Mouse (Mus musculus) lung, postnatal 36 days (tissue): ENCODE data around the gene Zfp90.
A peak's percentile ranks its signal among the peaks of the same experiment; 100 is the strongest.
"Not testable (repeated sequence)": the region's sequence is repeated elsewhere in the genome, so short reads cannot be mapped to it uniquely, and the experiment has no call there.

ENCODE experiments used
- DNase-seq: peaks from one replicate; pipeline ENCODE4 v3.0.0; 2022; ENCODE audit warnings: mixed read lengths

Zfp90 gene

GRCm38 (mm10) chr8:106415182-106415971 is at the start of gene Zfp90:
Gene Zfp90 (plus strand): TSS chr8:106415327.
- DNase-seq: peak; percentile 96

DNA sequence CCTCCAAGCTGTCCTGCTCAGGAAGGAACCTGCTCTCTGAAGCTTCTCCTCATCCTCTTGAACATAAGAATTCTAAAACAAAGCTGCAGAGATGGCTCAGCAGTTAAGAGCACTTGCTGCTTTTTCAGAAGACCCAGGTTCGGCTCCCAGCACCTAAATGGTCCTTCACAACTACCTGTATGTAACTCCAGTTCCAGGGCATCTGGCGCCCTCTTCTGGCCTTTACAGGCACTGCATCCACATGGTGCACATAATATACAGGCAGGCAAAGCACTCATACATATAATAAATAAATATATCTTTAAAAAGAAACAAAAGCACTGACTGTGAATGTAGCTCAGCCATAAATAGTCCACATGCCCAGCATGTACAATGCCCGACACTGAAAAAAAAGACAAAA is 46.6 kb upstream of the Zfp90 start:
- no peak for DNase-seq

GRCm38 (mm10) chr8:106369069-106369468 is 46.1 kb upstream of the Zfp90 start:
- no peak for DNase-seq

DNA sequence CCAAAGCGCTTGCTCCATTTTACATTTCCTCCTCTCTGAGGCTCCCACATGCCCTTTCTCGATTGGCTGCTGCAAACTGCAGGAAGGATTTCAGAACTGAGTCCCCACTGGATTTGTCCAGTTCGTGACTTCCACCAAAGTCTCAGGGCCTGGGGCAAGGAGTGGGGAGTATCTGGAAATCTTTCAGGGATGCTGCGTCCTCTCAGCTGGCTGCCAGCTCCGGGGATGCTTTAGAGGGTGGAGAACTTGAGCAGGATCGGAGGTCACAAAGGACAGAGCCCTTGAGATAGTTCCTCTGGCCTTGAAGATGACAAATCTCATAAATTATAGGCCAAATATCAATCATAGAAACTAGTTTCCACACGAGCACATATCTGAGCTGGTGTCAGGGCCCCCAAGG is 39.2 kb upstream of the Zfp90 start:
- no peak for DNase-seq

DNA sequence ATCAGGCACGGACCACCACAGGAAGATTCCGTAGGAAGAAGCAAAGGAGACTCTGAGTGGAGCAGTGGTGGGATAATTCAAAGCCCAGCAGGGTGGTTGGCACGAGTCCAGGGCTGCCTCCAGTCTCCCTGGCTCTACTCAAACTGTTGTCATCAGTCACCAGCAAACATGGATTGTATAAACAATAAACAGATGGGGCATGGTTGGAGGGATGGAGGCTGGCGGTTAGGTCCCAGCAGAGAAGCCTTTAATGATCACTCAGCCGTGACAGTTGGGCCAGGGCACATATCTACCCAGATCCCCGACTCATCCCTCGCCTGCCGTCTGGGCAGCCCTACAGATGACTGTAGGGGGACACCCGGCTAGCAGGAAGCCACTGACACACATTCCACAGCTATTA is 38.3 kb upstream of the Zfp90 start:
- no peak for DNase-seq

- DNase-seq: peak; percentile 17
These were observed 36.6 kb upstream of the Zfp90 start for GRCm38 (mm10) chr8:106378501-106379048.

DNA sequence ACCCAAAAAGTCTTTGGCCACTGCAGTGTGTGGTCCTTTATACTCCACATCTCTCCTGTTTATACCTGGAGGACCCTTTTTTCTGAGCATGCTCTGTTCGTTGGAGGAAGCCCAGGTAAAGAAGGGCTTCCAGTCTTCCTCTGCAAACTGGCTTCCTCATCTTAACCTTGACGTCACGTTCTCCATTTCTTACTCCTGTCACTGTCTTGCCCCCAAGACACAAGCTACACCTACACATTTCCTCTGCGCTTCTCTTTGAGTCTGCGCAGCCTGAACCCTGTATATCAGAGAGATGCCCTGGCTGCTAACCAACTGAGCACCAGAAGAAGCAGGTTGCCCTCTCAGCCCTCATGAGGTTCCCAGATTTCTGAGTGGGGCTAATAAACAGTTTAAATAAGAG is 35.8 kb upstream of the Zfp90 start:
- DNase-seq: no peak

DNA sequence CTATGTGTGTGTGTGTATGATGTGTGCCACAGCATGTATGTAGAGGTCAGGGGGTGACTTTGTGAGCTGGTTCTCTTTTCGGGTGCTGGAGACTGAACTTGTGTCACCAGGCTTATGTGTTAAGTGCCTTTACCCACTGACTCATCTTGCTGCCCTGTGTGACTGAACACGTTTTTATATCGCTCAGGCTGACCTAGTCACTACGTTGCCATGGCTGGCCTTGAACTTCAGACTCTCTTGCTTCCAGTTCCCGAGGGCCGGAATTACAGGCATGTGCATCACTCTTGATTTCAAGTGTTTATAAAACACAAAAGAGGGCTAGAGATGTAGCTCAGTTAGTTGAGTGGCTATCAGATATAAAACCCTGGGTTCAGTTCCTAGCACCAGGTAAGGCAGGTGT is 34.1 kb upstream of the Zfp90 start:
- DNase-seq: no peak

- DNase-seq: no peak
These were observed 27.2 kb upstream of the Zfp90 start for GRCm38 (mm10) chr8:106387801-106388415.

- DNase-seq: peak; percentile 51
These were observed 20.6 kb upstream of the Zfp90 start for GRCm38 (mm10) chr8:106394493-106394892.

DNA sequence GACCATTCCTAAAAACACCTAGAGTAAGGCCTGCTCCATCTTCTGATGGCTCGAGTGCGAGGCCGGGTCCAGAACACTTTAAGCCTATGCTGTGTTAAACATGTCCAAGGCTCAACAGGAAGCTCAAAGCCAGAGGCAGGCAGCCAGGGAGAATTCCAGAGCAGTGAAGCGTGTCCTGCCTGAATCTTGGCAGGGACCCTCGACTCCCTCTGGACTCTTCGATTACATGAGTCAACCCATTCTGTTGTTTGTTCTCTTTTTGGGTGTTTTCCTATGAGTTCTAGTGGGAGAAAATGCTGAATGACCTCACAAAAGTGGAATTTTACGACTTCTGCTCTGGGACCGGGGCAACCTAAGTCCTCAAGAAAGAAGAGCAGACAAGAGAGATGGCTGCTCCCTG is 15.4 kb upstream of the Zfp90 start:
- DNase-seq: peak; percentile 75

GRCm38 (mm10) chr8:106400181-106400580 is 14.9 kb upstream of the Zfp90 start:
- no peak for DNase-seq

DNA sequence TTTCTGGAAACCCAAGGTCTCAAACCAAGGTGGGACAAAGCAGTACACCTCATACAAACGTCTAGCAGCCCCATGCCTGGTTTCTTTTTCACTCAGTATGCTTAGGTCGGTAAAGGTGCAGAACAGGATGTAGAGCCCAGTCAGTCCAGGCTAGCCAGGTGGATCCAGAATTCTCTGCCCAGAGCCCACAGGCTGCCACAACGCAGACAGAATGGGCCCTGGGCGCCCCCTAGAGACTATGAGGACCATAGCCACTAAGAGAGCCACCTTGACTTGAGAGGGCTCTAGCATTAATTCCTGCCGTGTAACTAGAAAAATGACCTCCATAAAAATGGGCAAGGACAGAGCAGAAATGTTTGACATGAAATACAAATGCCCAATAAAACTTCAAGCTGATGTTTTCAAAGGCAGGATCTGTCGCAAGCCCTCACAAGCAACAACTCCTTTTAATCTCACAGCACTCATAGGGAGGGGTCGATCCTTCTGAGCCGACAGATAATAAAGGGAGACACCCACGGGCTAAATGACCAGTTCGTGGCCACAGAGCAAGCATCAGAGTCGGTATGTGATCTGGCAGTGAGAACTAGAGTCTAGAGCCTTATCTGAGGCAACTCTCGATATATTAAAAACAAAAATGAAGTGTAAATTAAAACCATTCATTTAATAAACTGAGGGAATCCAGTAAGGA is 11.7 kb upstream of the Zfp90 start:
- DNase-seq: peak; percentile 79

- DNase-seq: no peak
These were observed 10.3 kb upstream of the Zfp90 start for GRCm38 (mm10) chr8:106404825-106405224.

DNA sequence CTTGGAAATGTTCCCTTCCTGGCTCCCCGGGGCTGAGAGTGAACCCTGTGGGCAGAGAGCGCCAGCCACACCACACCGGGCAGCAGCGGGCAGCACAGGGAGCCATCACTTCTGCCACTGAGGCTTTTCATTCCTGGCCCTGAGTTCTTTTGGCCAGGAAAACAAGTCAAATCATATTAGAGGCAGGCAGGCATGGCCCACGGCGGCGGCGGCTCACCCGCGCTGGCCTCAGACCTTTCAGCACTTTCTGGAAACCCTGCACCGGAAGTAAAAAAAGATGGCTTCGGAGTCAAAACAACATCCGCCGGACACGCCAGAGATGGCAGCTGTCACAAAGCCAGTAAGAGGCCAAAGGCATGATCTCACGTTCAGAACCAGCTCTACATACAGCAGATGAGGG is 9.3 kb upstream of the Zfp90 start:
- no peak for DNase-seq

DNA sequence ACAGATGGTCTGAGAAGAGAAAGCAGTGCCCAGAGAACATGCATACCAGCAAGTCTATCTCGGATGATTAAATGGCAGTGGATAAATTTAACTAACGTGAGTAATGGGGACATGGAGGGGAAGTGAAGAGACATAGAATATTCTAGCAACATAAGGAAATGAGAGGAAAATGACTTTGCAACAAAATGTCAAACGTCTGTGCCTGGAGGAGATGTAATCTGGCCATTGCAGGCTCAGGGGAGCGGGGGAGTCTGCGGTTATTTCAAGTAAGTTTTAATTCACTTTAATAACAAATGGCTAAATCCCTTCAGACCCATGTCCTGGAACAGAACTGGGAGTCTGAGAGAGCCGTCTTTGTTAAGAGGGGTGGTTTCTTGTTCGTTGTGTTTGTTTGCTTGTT is 5.1 kb upstream of the Zfp90 start:
- no peak for DNase-seq

- no peak for DNase-seq
These were observed 4.6 kb upstream of the Zfp90 start for GRCm38 (mm10) chr8:106410564-106410963.

DNA sequence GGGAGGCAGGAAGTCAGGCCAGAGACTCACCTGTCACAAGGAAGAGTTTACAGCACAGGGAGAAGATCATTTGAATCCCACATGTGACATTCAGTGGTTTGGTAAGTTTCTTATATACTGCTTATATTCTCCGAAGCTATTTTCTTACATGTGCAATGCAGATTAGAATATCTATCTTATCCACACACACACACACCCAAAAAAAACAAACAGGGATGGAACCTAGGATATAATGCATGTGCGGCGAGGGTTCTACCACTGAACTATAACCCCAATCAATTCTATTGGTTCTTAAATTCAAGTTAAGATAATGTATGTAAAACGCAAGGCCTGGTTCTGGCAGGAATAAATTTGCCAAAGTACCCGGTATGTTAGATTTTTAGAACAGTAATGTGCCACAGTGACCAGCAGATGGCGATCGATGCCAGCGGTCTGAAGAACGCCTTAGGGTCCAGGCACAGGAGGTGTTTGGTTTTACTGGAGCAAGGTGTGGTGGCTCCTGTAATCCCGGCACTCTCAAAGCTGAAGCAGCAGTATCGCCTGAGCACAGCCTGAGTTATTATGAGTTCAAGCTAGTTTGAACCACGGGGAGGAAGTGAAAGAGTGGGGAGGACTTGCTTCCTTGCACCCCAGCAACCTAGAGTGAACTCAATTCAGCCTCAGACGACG is 3.2 kb upstream of the Zfp90 start:
- peak; percentile 72 for DNase-seq

GRCm38 (mm10) chr8:106417692-106418091 is 2.6 kb downstream of the Zfp90 start:
- no peak for DNase-seq

GRCm38 (mm10) chr8:106431088-106431487 is 16.0 kb downstream of the Zfp90 start:
- no peak for DNase-seq

DNA sequence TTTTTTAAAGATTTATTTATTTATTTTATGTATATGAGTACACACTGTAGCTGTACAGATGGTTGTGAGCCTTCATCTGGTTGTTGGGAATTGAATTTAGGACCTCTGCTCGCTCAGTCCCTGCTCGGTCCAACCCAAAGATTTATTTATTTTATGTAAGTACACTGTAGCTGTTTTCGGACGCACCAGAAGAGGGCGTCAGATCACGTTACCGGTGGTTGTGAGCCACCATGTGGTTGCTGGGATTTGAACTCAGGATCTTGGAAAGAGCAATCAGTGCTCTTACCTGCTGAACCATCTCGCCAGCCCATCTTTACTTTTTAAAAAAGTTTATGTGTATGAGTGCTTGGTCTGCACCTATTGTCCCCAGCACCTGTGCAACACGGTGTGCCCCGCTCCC is 16.8 kb downstream of the Zfp90 start:
- DNase-seq: not testable (repeated sequence)

DNA sequence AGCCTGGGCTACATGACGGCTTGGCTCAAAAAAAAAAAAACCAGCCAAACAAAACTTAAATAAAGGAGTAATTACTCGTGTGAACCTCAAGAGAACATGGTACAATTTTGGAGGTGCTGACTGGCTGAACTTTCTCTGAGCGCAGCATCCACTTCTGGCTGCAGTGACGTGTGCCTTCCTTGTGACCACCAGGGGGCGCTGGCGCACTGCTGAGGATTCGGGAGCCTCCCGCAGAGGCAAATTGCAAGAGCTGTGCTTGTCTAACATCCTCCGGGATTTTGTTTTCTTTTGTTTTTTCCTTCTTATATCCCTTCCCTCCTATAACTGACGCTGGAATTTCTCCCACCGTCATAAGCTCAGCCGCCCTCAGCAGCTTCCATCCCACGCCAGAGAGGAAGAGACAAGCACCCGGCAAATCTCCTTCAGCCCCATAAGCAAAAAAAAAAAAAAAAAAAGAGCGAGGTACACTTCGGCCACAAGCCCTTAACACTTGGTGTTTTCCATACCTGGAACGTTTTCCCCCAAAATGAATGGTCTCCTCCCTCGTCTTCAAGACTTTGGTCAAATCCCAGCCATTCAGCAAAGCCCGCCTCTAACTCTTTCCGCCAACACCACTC is 17.9 kb downstream of the Zfp90 start:
- peak; percentile 89 for DNase-seq

DNA sequence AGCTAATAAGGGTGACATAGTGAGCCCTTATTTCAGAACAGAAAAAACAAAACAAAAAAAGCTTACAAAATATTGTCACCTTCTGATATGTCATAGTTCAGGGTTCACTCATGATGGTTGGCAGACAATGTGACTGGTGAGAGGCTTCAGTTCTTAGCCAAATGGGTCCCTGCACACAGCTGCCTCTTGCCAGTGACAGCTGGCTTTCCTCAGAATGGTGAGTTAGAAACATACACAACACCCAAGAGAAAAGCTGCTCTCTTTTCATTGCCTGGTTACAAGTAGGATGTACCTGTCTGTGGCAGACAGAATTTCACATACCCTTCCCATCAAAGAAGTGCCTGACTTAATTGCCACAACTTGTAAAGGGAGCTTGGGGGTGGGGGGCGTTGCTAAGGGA is 18.5 kb downstream of the Zfp90 start:
- DNase-seq: peak; percentile 37
